Comparison of ENCODE assay signal across 9 mouse cellular contexts in the genomic region with DNA sequence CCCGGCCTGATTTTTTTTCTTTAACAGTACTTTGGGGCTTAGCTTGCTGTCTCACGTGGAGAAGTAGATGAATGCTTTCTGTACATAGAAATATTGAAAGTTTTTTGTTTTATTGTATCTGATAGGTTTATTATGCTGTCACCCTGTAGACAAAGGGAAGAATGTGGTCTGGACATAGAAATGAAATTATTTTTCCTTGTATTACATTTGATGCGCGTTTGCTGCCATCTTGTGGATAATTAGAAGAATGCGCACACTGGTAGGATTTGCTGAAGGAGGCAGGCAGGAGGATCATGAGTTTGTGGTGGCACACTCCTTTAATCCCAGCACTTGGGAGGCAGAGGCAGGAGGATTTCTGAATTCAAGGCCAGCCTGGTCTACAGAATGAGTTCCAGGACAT. TPM values are rescaled to one million over a fixed set of nuclear protein-coding genes. Genes with fewer than 3 reads are reported as not detected.
A peak's percentile ranks its signal among the peaks of the same experiment; 100 is the strongest.
DNase-seq lines count a peak whose midpoint lies in the region; ATAC-seq and TF ChIP-seq lines count a peak whose summit lies in the region.
"Not testable (repeated sequence)": the region's sequence is repeated elsewhere in the genome, so short reads cannot be mapped to it uniquely, and the experiment has no call there.
"Had no signal": no experiment of that assay in that cellular context is flagged by ENCODE, and none has a peak within 500 bp of the region (broad histone marks: within the 10 kb centered on the region; RNA-seq: fewer than 3 reads in every experiment).

No protein-coding gene starts in this region.

- POLR2A ChIA-PET in Patski (lab: Charles Lee) = not testable (repeated sequence)

- H3K4me2 ChIP-seq in forebrain, embryonic 14.5 days (ENCODE audit: low read length); hindbrain, embryonic 14.5 days (replicated peaks); neural tube, embryonic 15.5 days: not testable (repeated sequence)

- not testable (repeated sequence) for H3K9ac ChIP-seq in forebrain, embryonic 14.5 days (ENCODE audit: low read length); hindbrain, embryonic 14.5 days; neural tube, embryonic 15.5 days (replicated peaks)

- not testable (repeated sequence) for DNase-seq in Patski (ENCODE audit: low read depth, low spot score); lung, adult 2 months
- DNase-seq in cerebellum, adult 9-10 months = peak; percentile 27
- DNase-seq in forebrain, embryonic 14.5 days (ENCODE audit: low spot score) = peak; percentile 73
- peak; percentile 68 for DNase-seq in hindbrain, embryonic 14.5 days (ENCODE audit: low spot score)
- peak; percentile 1 to 29 for DNase-seq in layer of hippocampus, adult 18-20 months (ENCODE audit: low spot score in 2 of 2)
- DNase-seq in urinary bladder, postnatal 25 days (ENCODE audit: low spot score) = peak; percentile 11

- CTCF ChIA-PET in Patski (lab: Charles Lee) = not testable (repeated sequence)

- not testable (repeated sequence) for TF ChIP-seq POLR2A in lung, adult 2 months (IDR thresholded peaks at IDR 0.05; ENCODE audit: borderline replicate concordance, extremely low read depth, low read depth, low read length)

- not testable (repeated sequence) for H3K4me3 ChIP-seq in forebrain, embryonic 14.5 days (ENCODE audit: low read depth, low read length); hindbrain, embryonic 14.5 days (replicated peaks; ENCODE audit: low read length); lung, adult 2 months (replicated peaks; ENCODE audit: extremely low read depth, low read depth, low read length); neural tube, embryonic 15.5 days (replicated peaks)

- not testable (repeated sequence) for H3K9me3 ChIP-seq in forebrain, embryonic 14.5 days (replicated peaks; ENCODE audit: control insufficient read depth, low read length); hindbrain, embryonic 14.5 days (ENCODE audit: control insufficient read depth, low read length); neural tube, embryonic 15.5 days (replicated peaks)

- H3K4me1 ChIP-seq in forebrain, embryonic 14.5 days (ENCODE audit: control insufficient read depth, insufficient read depth, low read length); hindbrain, embryonic 14.5 days (replicated peaks; ENCODE audit: control insufficient read depth, insufficient read depth, low read length); lung, adult 2 months (ENCODE audit: control insufficient read depth, insufficient read depth, low read length); neural tube, embryonic 15.5 days: not testable (repeated sequence)

- TF ChIP-seq CTCF in Patski (IDR thresholded peaks at IDR 0.05) = peak; percentile 72
- TF ChIP-seq CTCF in lung, adult 2 months (IDR thresholded peaks at IDR 0.05; ENCODE audit: insufficient read depth, low read length) = 0 out of 2 replicates have a peak, but pooled peaks have one; percentile 13

- not testable (repeated sequence) for H3K27me3 ChIP-seq in Patski; forebrain, embryonic 14.5 days (replicated peaks; ENCODE audit: control insufficient read depth, insufficient read depth, low read length); hindbrain, embryonic 14.5 days (ENCODE audit: control insufficient read depth, insufficient read depth, low read length); neural tube, embryonic 15.5 days (replicated peaks)

- 25% methylated on average over 5 of the region's 5 CpGs for WGBS in forebrain, embryonic 14.5 days
- 29% methylated on average over 5 of the region's 5 CpGs for WGBS in hindbrain, embryonic 14.5 days
- WGBS in lung, adult 2 months = 29% methylated on average over 5 of the region's 5 CpGs
- 31% methylated on average over 5 of the region's 5 CpGs for WGBS in neural tube, embryonic 15.5 days

- not testable (repeated sequence) for ATAC-seq in Patski
- ATAC-seq in forebrain, embryonic 14.5 days = peak; percentile 61; the same call in 1 of the 2 replicates
- peak; percentile 31; the same call in 1 of the 2 replicates for ATAC-seq in hindbrain, embryonic 14.5 days (ENCODE audit: low FRiP score)
- ATAC-seq in neural tube, embryonic 15.5 days (ENCODE audit: low FRiP score) = peak; percentile 65; the same call in 1 of the 2 replicates

- in situ Hi-C loops in Patski (cut with MboI; ENCODE audit: low pct_unique_long_range_greater_than_20kb) = loop anchor here (5.0 kb wide), 1 partner anchor 1837 kb away; no protein-coding TSS in a partner anchor

- H3K27ac ChIP-seq in forebrain, embryonic 14.5 days (ENCODE audit: low read depth, low read length); hindbrain, embryonic 14.5 days; neural tube, embryonic 15.5 days (replicated peaks): not testable (repeated sequence)

- H3K36me3 ChIP-seq in forebrain, embryonic 14.5 days (ENCODE audit: control insufficient read depth, insufficient read depth, low read length); hindbrain, embryonic 14.5 days (replicated peaks; ENCODE audit: control insufficient read depth, insufficient read depth); neural tube, embryonic 15.5 days: not testable (repeated sequence)

RNA-seq across cellular contexts. Expression of gene Gpr143, which starts 53.2 kb away (rescaled TPM):
- not detected for polyA plus RNA-seq in Patski (2021)
- polyA plus RNA-seq in forebrain, embryonic 14.5 days (2014; fragmentation: Nextera tagmentation; extraction: Ambion mirVana) = 0.25 and 0.37 TPM in 2 replicates
- polyA plus RNA-seq in hindbrain, embryonic 14.5 days (2014; fragmentation: Nextera tagmentation; extraction: Ambion mirVana) = 0.21 and 0.56 TPM in 2 replicates
- under 1 TPM in 1 of 2 experiments, not detected in 1; 0.37 TPM for total RNA-seq in layer of hippocampus, adult 18-20 months (2021)
- polyA plus RNA-seq in lung, adult 2 months (2012; rRNA removed) = 0.35 and 0.51 TPM in 2 replicates
- 0.41 and 0.44 TPM in 2 replicates for polyA plus RNA-seq in neural tube, embryonic 15.5 days (2015; fragmentation: Nextera tagmentation; extraction: Ambion mirVana)
- polyA plus RNA-seq: liver, embryonic 13.5 days had no signal
